Mouse (Mus musculus) WW6 (cell line): ENCODE results near the gene Gm10577.

ENCODE experiments used
- DNase-seq: peaks from one replicate; pipeline ENCODE4 v3.0.0-alpha.2; 2013; ENCODE audit warnings: low read depth, low spot score

Gm10577 gene

DNA sequence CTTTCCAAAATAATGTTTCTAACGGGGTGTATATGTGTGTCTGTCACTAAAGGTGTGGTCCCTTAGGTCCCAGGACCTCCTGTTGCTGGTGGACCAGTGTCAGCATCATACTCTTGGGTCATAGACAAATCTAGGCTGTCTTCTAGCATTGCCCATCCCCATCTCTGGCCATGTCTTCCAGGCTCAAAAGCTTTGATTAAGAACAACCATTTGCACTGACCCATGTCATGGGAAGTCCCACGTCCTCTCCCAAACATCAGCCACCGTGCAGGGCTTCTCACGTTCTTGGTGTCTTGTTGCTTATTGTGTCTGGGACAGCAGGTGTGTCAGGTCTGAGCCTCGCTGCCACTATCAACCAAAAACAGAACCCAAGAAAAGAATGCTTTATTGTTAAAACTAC lies 24.9 kb downstream of the Gm10577 start:
- DNase-seq = no peak

DNA sequence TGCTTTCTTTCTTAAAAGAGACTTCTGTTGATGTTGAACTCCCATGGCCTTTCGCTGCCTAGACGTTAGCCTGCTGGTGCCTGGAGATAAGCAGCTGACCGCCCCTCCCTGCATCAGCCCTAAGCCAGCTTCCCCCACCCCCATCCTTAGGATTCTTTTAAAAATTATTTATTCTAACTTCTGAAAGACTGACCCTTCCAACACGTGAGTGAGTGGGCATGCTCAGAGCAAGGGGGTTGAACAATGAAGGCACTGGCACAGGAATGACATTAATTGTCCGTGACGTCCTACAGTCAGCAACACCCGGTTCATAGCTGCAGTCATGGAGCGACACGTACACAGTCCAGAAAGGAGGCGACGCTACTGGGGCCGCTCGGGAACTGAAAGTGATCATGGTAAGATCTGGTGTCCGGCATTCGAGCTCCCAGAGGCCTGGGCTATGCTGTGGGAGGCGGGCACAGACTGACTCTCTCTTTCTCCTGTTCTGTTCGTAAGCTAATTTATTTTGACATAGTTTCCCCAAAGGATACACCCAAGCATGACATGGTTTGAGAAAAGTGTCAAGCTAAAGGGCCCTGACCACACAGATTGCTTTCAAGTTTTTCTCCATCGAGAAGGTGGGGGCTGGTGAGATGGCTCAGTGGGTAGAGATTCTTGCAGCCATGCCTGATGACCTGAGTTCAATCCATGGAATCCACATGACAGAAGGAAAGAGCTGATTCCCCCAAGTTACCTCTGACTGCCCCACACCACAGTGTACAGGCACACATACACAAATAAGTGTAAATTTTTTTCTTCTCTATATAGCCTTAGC lies 25.8 kb downstream of the Gm10577 start:
- DNase-seq = no peak

DNA sequence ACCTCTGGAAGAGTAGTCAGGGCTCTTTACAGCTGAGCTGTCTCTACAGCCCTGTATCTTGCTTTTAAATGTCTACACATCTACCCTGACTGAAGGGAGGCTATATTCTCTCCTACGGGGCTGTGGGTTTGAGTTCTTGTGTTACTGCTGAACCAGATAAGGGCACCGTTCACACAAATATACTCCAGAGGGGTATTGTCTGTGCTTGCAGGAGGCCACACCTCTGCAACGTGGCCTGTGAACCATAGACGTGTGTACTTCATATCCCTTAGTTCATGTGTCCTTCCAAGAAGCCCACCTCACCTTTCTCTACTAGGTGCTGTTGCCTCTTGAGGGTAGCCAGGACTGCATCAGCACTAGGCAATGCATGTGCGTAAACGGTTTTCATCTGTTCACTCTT lies 28.4 kb downstream of the Gm10577 start:
- DNase-seq = no peak

DNA sequence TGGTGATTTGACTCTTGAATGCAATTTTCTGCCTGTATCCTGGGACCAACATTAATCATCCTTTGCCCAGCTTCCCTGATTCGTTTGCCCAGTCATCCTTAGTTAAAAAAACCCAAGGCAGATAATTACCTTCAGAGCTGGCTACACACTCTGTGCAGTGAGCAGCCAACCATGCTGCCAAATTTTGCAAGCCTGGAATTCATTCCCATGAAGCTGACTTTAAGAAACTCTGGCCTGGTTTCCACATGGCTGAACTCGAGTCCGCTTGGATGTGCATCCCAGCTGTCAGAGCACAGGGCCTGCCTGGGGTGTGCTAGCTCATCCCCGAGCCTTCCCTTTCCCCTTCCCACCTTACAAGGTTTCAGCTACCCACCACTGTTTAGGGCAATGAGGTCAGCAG lies 29.5 kb downstream of the Gm10577 start:
- DNase-seq = no peak

DNA sequence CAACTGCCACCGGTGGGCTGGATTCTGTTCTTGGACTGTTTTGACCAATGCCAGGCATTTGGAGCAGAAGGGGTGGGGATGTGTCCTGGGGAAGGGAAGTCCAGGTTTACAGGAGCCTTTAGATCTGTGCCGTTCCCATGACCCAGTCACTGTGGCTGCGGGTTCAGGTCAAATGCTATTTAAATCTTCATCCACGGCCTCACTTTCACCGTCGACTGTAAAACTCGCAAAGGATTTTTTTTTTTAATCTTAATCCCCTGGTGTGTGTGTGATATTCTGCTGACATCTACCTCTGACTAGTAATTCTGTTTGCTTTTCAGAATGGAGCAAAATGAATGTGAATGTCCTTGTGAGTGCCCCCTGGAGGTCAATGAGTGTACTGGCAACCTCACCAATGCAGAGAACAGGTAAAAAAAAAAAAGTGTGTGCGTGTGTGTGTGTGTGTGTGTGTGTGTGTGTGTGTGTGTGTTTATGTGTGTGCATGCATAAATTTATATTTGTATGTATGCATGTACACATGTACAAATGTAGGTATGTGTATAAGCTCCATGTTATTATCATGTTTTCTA lies 32.2 kb downstream of the Gm10577 start:
- DNase-seq = no peak

DNA sequence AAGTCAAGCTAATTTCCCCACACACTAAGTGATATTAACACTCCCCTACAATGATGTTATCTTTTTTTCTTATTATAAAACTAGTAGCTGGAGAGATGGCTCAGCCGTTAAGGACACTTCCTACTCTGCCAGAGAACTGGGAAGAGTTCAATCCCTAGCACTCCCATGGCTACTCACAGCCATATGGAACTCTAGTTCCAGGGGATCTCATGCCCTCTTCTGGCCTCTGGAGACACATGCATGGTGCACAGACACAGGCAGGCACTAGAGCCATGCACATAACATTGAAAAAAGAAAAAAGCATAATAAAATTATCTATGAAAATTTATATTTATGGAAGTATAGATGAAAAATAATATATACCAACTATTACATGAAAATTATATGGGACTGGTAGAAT lies 33.3 kb downstream of the Gm10577 start:
- no peak for DNase-seq

DNA sequence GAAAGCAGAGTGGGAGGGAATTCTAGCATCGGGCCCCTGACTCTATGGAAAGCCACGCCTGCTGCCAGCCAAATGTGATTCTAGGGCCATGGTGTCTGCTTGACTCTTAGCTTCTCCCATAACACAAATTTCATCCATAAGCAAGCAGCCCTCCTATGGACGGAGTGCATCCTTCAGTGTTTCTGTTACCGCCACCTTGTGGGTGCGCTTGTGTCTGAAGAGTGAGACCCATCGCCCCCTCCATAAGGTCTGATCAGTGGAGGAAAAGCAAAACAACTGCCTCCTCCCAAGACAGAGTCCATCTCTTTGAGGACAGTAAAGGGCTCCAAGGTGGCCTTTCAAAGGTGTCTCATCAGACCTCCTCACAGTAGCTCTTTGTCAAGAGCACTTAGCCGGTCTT lies 43.0 kb downstream of the Gm10577 start:
- DNase-seq = no peak

DNA sequence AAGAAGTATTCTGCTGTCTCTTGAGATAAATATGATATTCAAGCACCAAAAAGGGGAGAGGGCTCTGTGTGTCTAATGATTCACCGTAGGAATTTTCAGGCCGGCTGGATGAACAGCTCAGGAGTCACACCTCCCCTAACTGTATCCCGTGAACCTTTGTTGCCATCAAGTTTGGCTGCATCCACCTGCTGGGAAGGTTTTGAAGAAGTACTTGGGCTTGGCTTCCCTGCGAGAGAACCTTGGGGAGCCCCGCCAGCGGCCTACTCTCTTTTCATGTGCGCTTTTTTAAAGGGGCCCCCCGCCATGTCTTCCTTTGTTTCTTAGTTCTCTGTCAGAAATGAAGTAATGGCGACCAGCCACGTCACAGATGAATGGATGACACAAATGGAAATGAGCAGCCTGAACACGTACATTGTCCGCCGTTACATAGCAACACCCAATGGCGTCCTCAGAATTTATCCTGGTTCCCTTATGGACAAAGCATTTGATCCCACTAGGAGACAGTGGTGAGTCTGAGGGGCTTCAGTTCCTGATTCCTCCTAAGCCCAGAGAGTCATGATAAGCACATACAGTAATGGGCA lies 46.0 kb downstream of the Gm10577 start:
- no peak for DNase-seq

DNA sequence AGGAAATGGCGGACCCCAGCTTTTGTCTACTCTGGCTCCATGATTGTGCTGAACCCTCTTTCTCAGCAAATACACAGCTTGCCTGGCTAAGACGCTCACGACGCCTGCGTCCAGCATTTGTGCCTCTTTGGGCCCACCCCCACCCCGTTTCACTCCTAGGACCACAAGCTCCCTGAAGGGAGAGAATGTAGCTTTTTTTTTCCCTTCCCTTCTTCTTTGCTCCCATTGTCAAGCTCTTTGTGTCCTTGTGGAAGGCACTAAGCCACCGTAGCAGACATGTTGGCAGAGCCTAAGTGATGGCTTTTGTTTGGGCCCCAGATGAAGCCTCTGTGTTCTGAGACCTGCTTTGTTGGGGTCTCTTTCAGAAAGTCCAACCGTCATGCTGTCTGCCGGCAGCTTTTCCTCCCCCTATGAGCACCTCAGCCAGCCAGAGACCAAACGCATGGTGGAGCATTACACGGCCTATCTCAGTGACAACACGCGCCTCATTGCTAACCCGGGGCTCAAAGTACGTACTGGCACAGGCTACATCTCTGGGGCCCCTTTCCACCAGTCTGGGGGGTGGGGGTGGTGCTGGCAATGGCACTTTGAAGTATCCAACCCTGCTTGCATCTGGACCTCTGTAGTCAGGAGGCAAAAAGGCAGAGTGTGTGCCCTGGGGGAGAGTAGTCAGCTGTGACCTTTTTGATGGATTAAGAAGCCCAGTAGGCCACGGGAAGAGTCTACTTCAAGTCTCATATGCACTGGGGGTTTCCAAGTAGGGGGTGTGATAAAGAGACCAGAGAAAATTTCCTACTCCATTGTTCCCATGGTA lies 46.6 kb downstream of the Gm10577 start:
- no peak for DNase-seq
